9 mouse cellular contexts compared by ENCODE assay signal in genomic region chr16:95862621-95863020, GRCm38 (mm10).
DNase-seq lines count a peak whose midpoint lies in the region; ATAC-seq lines count a peak whose summit lies in the region.
"Had no signal": no experiment of that assay in that cellular context is flagged by ENCODE, and none has a peak within 500 bp of the region (broad histone marks: within the 10 kb centered on the region; RNA-seq: fewer than 3 reads in every experiment).

No protein-coding gene starts in this region.

- 60% methylated on average over 3 of the region's 3 CpGs for WGBS in kidney, embryonic 14.5 days

- H3K36me3 ChIP-seq in kidney, embryonic 14.5 days (ENCODE audit: control insufficient read depth, insufficient read depth, low read length), result no peaks in the 10 kb centered on the region
- H3K36me3 ChIP-seq: liver, embryonic 15.5 days had no signal

- H3K4me2 ChIP-seq in kidney, embryonic 14.5 days (replicated peaks; ENCODE audit: low read depth, low read length), result no peak overlapping the region
- H3K4me2 ChIP-seq: liver, embryonic 15.5 days had no signal

- ATAC-seq in CD4-positive, CD25-positive, alpha-beta regulatory T cell, adult 4 months, result peak; percentile 36
- ATAC-seq in kidney, embryonic 14.5 days (ENCODE audit: low FRiP score, low TSS enrichment), result no peak
- no peak for ATAC-seq in cerebellum, adult (ENCODE audit: insufficient number of reproducible peaks, low FRiP score, low TSS enrichment)

- H3K27ac ChIP-seq in kidney, embryonic 14.5 days (ENCODE audit: low read depth, low read length), result peak overlapping the region; percentile 57; the same call in 1 of the 2 replicates
- H3K27ac ChIP-seq: liver, embryonic 15.5 days had no signal

- no peaks in the 10 kb centered on the region for H3K9me3 ChIP-seq in kidney, embryonic 14.5 days (ENCODE audit: control insufficient read depth, low read length)
- H3K9me3 ChIP-seq: liver, embryonic 15.5 days had no signal

- H3K4me3 ChIP-seq in kidney, embryonic 14.5 days (ENCODE audit: low read length), result no peak overlapping the region
- H3K4me3 ChIP-seq: liver, embryonic 15.5 days had no signal

- H3K9ac ChIP-seq in kidney, embryonic 14.5 days (ENCODE audit: low read depth, low read length), result no peak overlapping the region
- H3K9ac ChIP-seq: liver, embryonic 15.5 days had no signal

- no peaks in the 10 kb centered on the region for H3K4me1 ChIP-seq in kidney, embryonic 14.5 days (ENCODE audit: control insufficient read depth, insufficient read depth, low read length)

- no peaks in the 10 kb centered on the region for H3K27me3 ChIP-seq in kidney, embryonic 14.5 days (ENCODE audit: control insufficient read depth, insufficient read depth, low read length)
- H3K27me3 ChIP-seq: liver, embryonic 15.5 days had no signal

- DNase-seq in heart, adult 11 months, result peak; percentile 99
- DNase-seq in lung, postnatal 36 days, result peak; percentile 60
- DNase-seq in cerebellum, adult 9-10 months, result no peak
- no peak for DNase-seq in frontal cortex, postnatal 10 days (ENCODE audit: low spot score in 2 of 2)
- DNase-seq in layer of hippocampus, adult 9-11 months, result no peak

Comparison
In these comparisons a context has a peak if more than half of its experiments do, and no peak if none do; other contexts are left out.
1. DNase-seq: peak in heart, adult 11 months (single experiment) and lung, postnatal 36 days (single experiment); none in cerebellum, adult 9-10 months (single experiment), frontal cortex, postnatal 10 days (0 of 2) and layer of hippocampus, adult 9-11 months (single experiment).